In genomic region chr6:125661106-125661877, GRCm38 (mm10) we compare ENCODE assay signal across 9 mouse cellular contexts. TPM values are rescaled to one million over a fixed set of nuclear protein-coding genes. Genes with fewer than 3 reads are reported as not detected.
DNase-seq lines count a peak whose midpoint lies in the region; ATAC-seq and TF ChIP-seq lines count a peak whose summit lies in the region.
"Had no signal": no experiment of that assay in that cellular context is flagged by ENCODE, and none has a peak within 500 bp of the region (broad histone marks: within the 10 kb centered on the region; RNA-seq: fewer than 3 reads in every experiment).

No protein-coding gene starts in this region.

- DNase-seq in CD8-positive naive resting alpha-beta T cell, adult 2 months (ENCODE audit: low read depth in 2 of 2, low spot score in 2 of 2), result peak; percentile 17 to 40
- peak; percentile 84 for DNase-seq in ZHBTc4 (ENCODE audit: low read depth, low spot score)
- DNase-seq in layer of hippocampus, adult 2 months (ENCODE audit: low spot score in 2 of 2), result peak; percentile 50 to 72
- peak; percentile 72 for DNase-seq in lung, postnatal 0 days (ENCODE audit: low spot score)
- peak; percentile 31 for DNase-seq in right cerebral cortex, postnatal 25 days
- peak; percentile 32 for DNase-seq in yolk sac, embryonic 10.5 days (ENCODE audit: low spot score)

- WGBS in heart, embryonic 13.5 days, result 45% methylated on average over 14 of the region's 14 CpGs
- 44% methylated on average over 14 of the region's 14 CpGs for WGBS in lung, postnatal 0 days

- no peak for ATAC-seq in heart, embryonic 13.5 days (ENCODE audit: extremely low read depth, insufficient number of reproducible peaks, low FRiP score, low TSS enrichment)
- ATAC-seq in lung, postnatal 0 days, result no peak; the same call in 1 of the 2 replicates

- peaks cover 10% of the 10 kb centered on the region; the same call in 1 of the 2 replicates for H3K27me3 ChIP-seq in heart, embryonic 13.5 days (replicated peaks)
- no peaks in the 10 kb centered on the region for H3K27me3 ChIP-seq in lung, postnatal 0 days (replicated peaks; ENCODE audit: insufficient read depth, low read length)

- peak; percentile 68 for TF ChIP-seq CTCF in cortical plate, adult 2 months (IDR thresholded peaks at IDR 0.05; ENCODE audit: extremely low read depth, insufficient read depth, low read length)
- peak; percentile 94 for TF ChIP-seq CTCF in layer of hippocampus, adult 2 months (conservative IDR thresholded peaks at IDR 0.05)
- peak; percentile 92 for TF ChIP-seq CTCF in lung, postnatal 0 days (IDR thresholded peaks at IDR 0.05)

- TF ChIP-seq POLR2A in cortical plate, adult 2 months (IDR thresholded peaks at IDR 0.05; ENCODE audit: extremely low read depth, insufficient read depth, low read length), result no peak

- no peaks in the 10 kb centered on the region for H3K36me3 ChIP-seq in heart, embryonic 13.5 days
- no peaks in the 10 kb centered on the region for H3K36me3 ChIP-seq in lung, postnatal 0 days (ENCODE audit: insufficient read depth, low read length)

- no peak for TF ChIP-seq EP300 in lung, postnatal 0 days (IDR thresholded peaks at IDR 0.05)

- H3K9me3 ChIP-seq in heart, embryonic 13.5 days, result no peaks in the 10 kb centered on the region
- no peaks in the 10 kb centered on the region for H3K9me3 ChIP-seq in lung, postnatal 0 days (ENCODE audit: low read length)

- no peak overlapping the region for H3K27ac ChIP-seq in cortical plate, adult 2 months (ENCODE audit: insufficient read depth, low read length)
- H3K27ac ChIP-seq in heart, embryonic 13.5 days (replicated peaks), result no peak overlapping the region
- H3K27ac ChIP-seq in layer of hippocampus, adult 2 months, result no peak overlapping the region
- H3K27ac ChIP-seq in lung, postnatal 0 days (ENCODE audit: low read length), result no peak overlapping the region

- no peak overlapping the region for H3K9ac ChIP-seq in heart, embryonic 13.5 days
- H3K9ac ChIP-seq in lung, postnatal 0 days (replicated peaks; ENCODE audit: low read depth), result no peak overlapping the region

- H3K4me2 ChIP-seq in heart, embryonic 13.5 days, result 0 out of 2 replicates have a peak overlapping the region, but pooled peaks have one; percentile 17
- H3K4me2 ChIP-seq in lung, postnatal 0 days (replicated peaks; ENCODE audit: low read depth, low read length), result no peak overlapping the region

- H3K4me3 ChIP-seq in cortical plate, adult 2 months (ENCODE audit: insufficient read depth, low read length), result no peak overlapping the region
- H3K4me3 ChIP-seq in heart, embryonic 13.5 days, result no peak overlapping the region
- H3K4me3 ChIP-seq in layer of hippocampus, adult 2 months, result no peak overlapping the region
- no peak overlapping the region for H3K4me3 ChIP-seq in lung, postnatal 0 days (ENCODE audit: low read depth, low read length)

- no peaks in the 10 kb centered on the region for H3K4me1 ChIP-seq in cortical plate, adult 2 months (ENCODE audit: control insufficient read depth, insufficient read depth, low read length)
- H3K4me1 ChIP-seq in heart, embryonic 13.5 days, result 0 out of 2 replicates have a peak, but pooled peaks cover 3% of the 10 kb centered on the region
- no peaks in the 10 kb centered on the region for H3K4me1 ChIP-seq in lung, postnatal 0 days (ENCODE audit: insufficient read depth, low read depth, low read length)

RNA-seq across cellular contexts. Expression of gene Ano2, which starts 28.9 kb away (rescaled TPM):
- polyA plus RNA-seq in cortical plate, adult 2 months (2012; rRNA removed), result 0.64 and 3.0 TPM in 2 replicates
- polyA plus RNA-seq in heart, embryonic 13.5 days (2015; fragmentation: Nextera tagmentation; extraction: Ambion mirVana), result 0.12 and 0.24 TPM in 2 replicates
- total RNA-seq in layer of hippocampus, adult 2 months (2021), result 1 to 10 TPM; 5.6 to 8.3 TPM
- polyA plus RNA-seq in lung, postnatal 0 days (2015; fragmentation: Nextera tagmentation; extraction: Ambion mirVana), result 0.18 and 0.25 TPM in 2 replicates
- polyA plus RNA-seq: liver, embryonic 16.5 days had no signal

Comparison
In these comparisons a context has a peak if more than half of its experiments do, and no peak if none do; other contexts are left out.
1. DNase-seq: peak in every context shown above with its lines; median percentile 84 in ZHBTc4; 72 in lung, postnatal 0 days; 61 in layer of hippocampus, adult 2 months; 32 in yolk sac, embryonic 10.5 days; 31 in right cerebral cortex, postnatal 25 days; 28 in CD8-positive naive resting alpha-beta T cell, adult 2 months.